Mouse (Mus musculus) embryonic fibroblast, embryonic 13.5 days (primary cell): ENCODE data around the gene Rnf223. TPM values are rescaled to one million over a fixed set of nuclear protein-coding genes. Genes with fewer than 3 reads are reported as not detected.

Source experiments
- H3K27ac ChIP-seq: 2 replicates; pipeline ENCODE4 v1.5.1; 2012; ENCODE audit warnings: low read length, control low read depth, inconsistent platforms; ENCODE audit not compliant: insufficient read depth
- H3K4me1 ChIP-seq: 2 replicates; pipeline ENCODE4 v1.6.1; 2011; ENCODE audit warnings: low read length; ENCODE audit not compliant: control insufficient read depth, insufficient read depth
- H3K4me3 ChIP-seq: 2 replicates; pipeline ENCODE4 v1.5.1; 2011; ENCODE audit warnings: mild to moderate bottlenecking, control low read depth, low read length; ENCODE audit not compliant: insufficient read depth
- CTCF ChIP-seq: IDR thresholded peaks from 2 replicates; pipeline ENCODE4 v1.5.1; 2011; ENCODE audit warnings: mild to moderate bottlenecking, control low read depth, low read length, moderate library complexity, borderline replicate concordance; ENCODE audit not compliant: insufficient read depth
- POLR2A ChIP-seq: IDR thresholded peaks from 2 replicates; pipeline ENCODE4 v1.6.1; 2011; ENCODE audit warnings: low read depth, mild to moderate bottlenecking, control low read depth, low read length, moderate library complexity
- polyA plus RNA-seq: library from polyadenylated mRNA; stranded (reverse); fragments of >200 nt; gene quantifications from 2 replicates; pipeline ENCODE4 v1.2.4, GENCODE M21; 2011; ENCODE audit warnings: low read depth; ENCODE audit not compliant: missing spikeins, insufficient read length

Rnf223 gene
- polyA plus RNA-seq, result not detected in 2 replicates

DNA sequence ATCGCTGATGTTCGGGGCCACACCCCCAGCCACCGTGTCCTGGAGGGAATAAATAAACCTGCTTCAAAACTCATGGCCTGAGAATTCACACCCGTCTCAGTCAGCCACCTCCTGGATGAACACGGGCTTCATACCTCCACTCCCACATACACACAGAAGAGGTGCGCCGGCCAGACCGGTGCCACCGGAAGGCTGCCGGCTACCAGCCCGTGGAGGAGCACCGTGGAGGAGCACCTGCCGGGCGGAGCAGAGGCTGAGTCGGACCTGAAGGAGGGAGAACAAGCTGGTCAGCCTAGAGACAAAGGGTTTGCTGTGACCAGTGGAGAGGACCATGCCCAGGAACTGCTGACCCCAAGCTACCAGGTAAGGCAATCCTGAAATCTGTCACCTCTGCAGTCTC, at the start of gene Rnf223:
Gene Rnf223 (plus strand): TSS at position 78 of the 400 bp plus-strand sequence.
- Histone ChIP-seq H3K4me3 (no peak within 1 kb of the TSS), H3K27ac (no peak within 1 kb of the TSS), H3K4me1 (peaks cover 3% of the 10 kb centered on the region; the same call in 1 of the 2 replicates)
- TF ChIP-seq CTCF (no peak), POLR2A (no peak)

DNA sequence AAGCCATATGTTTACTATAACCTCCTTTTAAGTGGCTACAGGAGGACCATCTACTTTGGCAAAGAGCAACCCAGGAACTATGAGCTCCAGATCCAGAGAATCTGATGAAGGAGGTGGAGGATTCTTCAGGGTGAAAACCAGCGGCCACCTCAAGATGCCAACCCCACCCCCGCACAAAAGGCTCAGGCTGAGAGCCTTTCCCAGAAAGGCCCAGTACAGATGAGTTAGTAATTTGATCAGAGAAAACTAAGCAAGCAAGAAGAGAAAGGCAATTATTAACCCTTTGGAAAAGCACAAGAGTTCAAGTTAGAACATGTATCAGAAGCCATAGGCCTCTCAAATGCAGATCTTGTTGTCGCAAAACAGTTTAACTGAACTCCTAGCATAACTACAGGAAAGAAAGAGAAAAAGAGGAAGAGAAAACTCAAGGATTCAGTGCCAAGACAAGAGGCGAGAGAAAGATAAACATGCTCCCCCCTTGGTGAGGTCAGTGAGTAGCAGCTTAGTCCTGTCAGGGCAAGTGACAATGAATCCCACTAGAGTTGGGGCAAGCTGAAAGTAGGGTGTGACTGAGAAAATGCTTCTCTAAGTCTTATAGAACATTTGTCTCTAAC, 47.6 kb upstream of the Rnf223 start:
- H3K4me1 ChIP-seq, result no peaks in the 10 kb centered on the region
- no peak for TF ChIP-seq POLR2A
- no peak for TF ChIP-seq CTCF
- no peak overlapping the region for H3K27ac ChIP-seq
- no peak overlapping the region for H3K4me3 ChIP-seq

DNA sequence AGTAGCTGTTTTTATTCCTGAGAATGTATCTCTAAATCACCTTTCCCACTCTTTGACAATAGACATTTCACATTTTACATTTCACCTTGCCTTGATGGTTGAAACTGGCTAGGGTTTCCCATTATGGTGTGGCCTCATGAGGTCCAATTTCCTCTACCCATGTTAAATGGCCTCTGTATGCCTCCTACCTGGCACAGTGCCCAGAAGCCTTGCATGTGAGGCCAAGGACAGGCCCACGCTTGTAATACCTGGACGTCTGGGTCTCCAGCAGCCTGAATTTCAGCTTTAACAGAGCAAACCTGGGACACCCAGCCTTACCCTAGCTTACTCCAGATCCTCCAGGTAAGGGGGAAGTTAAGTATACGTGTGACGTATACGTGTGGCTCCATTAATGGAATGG, 47.0 kb upstream of the Rnf223 start:
- no peak for TF ChIP-seq POLR2A
- TF ChIP-seq CTCF, result no peak
- Histone ChIP-seq H3K27ac (no peak overlapping the region), H3K4me3 (no peak overlapping the region), H3K4me1 (no peaks in the 10 kb centered on the region)

DNA sequence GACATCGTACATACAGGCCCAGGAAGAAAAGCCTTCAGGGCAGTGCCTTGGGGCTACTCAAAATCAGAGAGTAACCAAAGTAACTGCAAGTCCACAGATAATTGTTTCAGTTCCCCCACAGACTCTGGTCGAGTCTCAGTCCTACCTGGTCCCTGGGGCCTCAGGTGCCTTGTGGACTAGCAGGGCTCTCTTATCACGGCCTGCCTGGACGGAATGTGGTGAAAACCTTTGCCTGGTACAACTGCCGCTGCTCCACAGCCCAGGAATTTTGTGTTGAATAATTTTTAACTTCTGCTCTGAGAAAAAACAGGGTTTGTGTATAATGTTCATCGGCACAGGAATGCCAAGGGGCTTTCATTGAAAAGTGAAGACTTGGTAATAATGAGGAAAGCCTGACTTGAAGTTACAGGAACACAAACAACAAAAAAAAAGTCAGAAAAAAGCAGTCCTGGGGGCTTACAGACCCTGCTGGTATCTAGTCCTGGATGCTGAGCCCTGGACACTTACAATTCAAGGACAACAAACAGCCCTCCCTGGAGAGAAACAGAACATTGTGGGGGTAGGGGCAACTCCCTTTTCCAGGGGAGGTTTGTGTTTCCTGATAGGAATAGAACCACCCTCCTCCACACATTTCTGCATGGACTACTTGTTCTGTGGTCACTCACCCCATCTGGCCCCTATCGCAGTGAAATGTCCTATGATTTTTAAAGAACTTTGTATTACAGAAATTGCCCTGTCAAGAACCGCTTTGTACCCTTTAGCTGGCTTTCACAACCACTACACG, 46.0 kb upstream of the Rnf223 start:
- Histone ChIP-seq H3K27ac (no peak overlapping the region), H3K4me3 (no peak overlapping the region), H3K4me1 (no peaks in the 10 kb centered on the region)
- no peak for TF ChIP-seq CTCF
- TF ChIP-seq POLR2A, result no peak

DNA sequence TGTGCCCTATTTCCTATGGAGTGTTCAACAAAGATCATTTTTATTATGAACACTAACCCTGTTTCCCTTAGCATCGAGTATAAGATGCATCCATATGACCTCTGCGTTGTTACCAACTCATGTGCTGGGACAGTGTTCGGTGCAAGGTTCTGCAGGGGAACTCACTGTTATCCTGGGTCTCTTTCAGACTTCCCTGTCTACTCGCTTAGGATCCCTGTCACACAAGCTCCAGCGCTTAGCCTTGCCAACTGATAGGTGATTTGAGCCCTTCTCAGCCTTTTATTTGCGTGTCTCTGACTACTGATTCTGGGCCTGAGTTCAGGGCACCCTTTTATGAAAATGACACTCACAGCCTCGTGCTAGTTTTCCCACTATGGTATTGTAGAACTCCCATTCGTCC, 45.1 kb upstream of the Rnf223 start:
- Histone ChIP-seq H3K4me3 (no peak overlapping the region), H3K4me1 (no peaks in the 10 kb centered on the region), H3K27ac (no peak overlapping the region)
- TF ChIP-seq CTCF (no peak), POLR2A (no peak)

DNA sequence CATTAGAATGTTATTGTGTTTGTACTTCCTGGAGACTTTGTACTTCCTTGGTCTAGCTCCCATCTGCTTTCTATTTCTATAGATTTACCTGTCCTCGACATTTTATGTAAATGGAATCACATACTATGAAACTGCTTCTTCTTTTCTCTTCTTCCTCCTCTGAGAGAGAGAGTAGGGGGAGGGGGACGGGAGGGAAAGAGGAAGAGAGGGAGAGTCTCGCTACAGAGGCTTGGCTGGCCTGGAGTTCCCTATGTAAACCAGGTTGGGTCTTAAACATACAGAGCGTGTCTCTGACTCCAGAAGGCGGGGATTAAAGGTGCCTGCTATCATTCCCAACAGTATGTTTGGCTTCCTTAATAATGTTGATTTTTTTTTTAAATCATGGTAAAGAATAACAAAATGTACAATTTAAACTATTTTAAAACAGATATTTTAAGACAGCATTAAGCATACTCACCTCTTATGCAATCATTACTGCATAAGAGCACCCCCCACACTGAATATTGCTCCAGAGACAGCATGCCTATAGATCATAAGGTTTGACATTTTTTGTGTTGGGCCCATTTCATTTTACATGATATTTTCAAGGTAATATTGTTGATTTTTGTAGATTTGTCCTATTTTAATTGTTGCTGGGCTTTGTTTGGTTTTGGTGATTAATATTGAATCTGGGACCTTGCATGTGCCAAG, 42.8 kb upstream of the Rnf223 start:
- no peak for TF ChIP-seq CTCF
- no peak for TF ChIP-seq POLR2A
- no peaks in the 10 kb centered on the region for H3K4me1 ChIP-seq
- H3K27ac ChIP-seq, result no peak overlapping the region
- H3K4me3 ChIP-seq, result no peak overlapping the region

DNA sequence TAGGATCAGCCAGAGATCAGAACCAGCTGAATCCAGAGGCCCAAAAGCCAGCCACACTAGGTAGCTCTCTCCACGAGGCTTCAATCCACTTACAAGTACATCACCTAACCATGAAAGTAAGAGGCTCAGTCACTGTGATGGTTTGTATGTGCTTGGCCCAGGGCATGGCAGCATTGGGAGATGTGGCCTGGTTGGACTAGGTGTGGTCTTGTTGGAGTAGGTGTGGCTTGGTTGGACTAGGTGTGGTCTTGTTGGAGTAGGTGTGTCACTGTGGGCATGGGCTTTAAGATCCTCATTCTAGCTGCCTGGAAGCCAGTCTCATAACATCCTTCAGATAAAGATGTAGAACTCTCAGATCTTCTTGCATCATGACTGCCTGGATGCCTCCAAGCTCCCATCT, 39.1 kb upstream of the Rnf223 start:
- TF ChIP-seq POLR2A (no peak), CTCF (no peak)
- no peak overlapping the region for H3K27ac ChIP-seq
- H3K4me1 ChIP-seq, result no peaks in the 10 kb centered on the region
- H3K4me3 ChIP-seq, result no peak overlapping the region

DNA sequence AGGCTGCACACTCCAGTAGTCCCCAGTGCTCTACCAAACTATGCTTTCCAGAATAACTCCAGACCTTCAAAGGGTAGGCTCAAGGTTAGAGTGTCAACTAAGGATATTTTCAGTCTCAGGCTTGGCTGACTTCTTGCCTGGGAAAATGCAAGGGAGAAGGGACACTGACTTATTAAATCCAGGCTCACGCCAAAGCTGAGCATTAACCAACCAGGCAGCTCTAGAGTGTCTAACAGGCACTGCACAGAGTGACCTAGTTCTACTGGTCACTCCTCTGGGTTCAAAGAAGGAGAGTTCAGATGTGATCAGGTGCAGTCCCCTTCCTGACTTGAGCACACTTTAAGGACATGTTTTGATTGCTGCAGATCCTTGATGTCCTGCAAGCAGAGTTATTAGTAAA, 37.5 kb upstream of the Rnf223 start:
- H3K4me3 ChIP-seq, result no peak overlapping the region
- TF ChIP-seq CTCF (no peak), POLR2A (no peak)
- H3K27ac ChIP-seq, result no peak overlapping the region
- H3K4me1 ChIP-seq, result no peaks in the 10 kb centered on the region

DNA sequence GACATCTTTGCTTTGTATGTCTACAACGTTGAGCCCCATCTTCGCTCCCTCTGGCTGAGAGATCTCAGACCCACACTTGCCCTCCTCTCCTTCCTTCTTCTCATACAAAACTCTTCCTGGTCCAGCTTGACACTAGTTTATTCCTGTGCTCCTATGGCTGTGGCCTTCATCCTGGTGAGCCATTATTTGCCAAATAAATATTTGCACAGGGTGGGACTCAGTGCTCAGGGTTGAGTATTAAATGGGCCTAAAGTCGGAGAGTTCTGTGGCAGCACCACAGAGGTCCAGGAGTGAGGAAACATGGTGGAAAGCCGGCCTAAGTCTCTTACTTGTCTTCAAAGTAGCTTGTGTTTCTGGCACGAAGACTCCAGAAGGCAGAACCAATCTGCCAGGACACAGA, 36.6 kb upstream of the Rnf223 start:
- no peak for TF ChIP-seq POLR2A
- TF ChIP-seq CTCF, result no peak
- H3K4me3 ChIP-seq, result no peak overlapping the region
- no peak overlapping the region for H3K27ac ChIP-seq
- no peaks in the 10 kb centered on the region for H3K4me1 ChIP-seq

DNA sequence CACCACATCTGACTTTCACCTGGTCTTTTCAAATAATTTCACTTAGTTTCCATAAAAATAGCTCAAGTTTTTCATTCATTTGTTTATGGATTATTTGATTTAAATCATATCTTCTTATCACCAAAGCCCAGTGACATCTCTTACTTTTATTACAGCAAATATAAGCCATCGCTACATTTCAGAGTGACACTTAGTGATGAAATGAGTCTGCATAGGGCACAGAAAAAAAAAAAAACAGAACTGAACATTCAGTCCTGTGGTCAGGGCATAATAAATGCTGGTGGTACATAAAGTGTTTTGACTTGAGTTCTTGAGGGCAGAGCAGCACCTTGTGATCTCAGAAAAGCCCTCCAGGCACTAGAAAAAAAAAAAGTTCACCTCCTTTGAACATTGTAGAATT, 34.1 kb upstream of the Rnf223 start:
- no peaks in the 10 kb centered on the region for H3K4me1 ChIP-seq
- TF ChIP-seq CTCF (no peak), POLR2A (no peak)

More for the DNA sequence above, 34.1 kb upstream of the Rnf223 start:
- no peak overlapping the region for H3K4me3 ChIP-seq
- H3K27ac ChIP-seq, result no peak overlapping the region
